Mouse (Mus musculus) left cerebral cortex, adult 18-20 months (tissue): ENCODE measurements around the gene Nsd1. TPM values are rescaled to one million over a fixed set of nuclear protein-coding genes. Genes with fewer than 3 reads are reported as not detected.
"Not testable (repeated sequence)": the region's sequence is repeated elsewhere in the genome, so short reads cannot be mapped to it uniquely, and the experiment has no call there.

ENCODE experiments used
- DNase-seq, 2 experiments: peaks; one replicate each; pipeline ENCODE4 v3.0.0; 2021 to 2022; ENCODE audit warnings: low spot score in 2 of 2, mixed read lengths in 1 of 2
- long read RNA-seq, 2 experiments: library from polyadenylated mRNA; stranded (forward); transcript quantifications; one replicate each; pipeline ENCODE4 v2.0.0; 2021
- total RNA-seq, 2 experiments: library from RNA; stranded (reverse); gene quantifications; 2 replicates each; pipeline ENCODE4 v1.2.3; 2021

The Nsd1 gene
- 100 to 1,000 TPM; 109 to 115 TPM for total RNA-seq
- long read RNA-seq, experiment 1, partial matches to known transcripts = 6 of 37 reads
- long read RNA-seq, experiment 1, other reads (novel, unspliced or antisense) = 31 of 37 reads
- long read RNA-seq, experiment 2, partial matches to known transcripts = 5 of 24 reads
- long read RNA-seq, experiment 2, other reads (novel, unspliced or antisense) = 19 of 24 reads

DNA sequence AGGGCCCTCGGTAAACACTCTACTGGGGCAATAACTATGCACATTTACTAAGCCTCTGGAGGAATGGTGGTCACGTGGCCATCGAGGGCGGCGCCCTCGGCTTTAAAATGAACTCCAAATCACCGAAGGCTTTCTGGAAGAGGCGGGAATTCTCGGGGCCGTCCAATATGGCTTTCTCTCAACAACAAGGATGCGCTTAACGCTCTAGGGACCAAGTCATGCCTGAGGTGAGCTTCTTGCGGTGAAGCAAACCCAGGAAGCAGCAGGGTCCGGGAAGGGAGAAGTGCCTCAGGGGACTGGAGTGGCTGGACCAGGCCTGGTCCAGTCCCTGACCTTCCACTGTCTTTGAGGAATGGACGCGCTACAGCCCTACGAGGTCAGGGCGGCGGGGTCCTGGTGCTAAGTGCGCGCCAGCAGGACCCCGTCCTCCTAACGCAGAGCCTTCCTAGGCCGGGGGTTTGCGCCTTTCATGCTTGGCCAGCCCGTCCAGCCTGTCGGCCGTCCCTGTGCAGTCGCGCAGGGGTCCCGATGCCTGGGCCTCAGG, at the start of gene Nsd1:
Nsd1 (plus strand) TSS at position 134 of the 544 bp plus-strand sequence.
- no peak for DNase-seq

DNA sequence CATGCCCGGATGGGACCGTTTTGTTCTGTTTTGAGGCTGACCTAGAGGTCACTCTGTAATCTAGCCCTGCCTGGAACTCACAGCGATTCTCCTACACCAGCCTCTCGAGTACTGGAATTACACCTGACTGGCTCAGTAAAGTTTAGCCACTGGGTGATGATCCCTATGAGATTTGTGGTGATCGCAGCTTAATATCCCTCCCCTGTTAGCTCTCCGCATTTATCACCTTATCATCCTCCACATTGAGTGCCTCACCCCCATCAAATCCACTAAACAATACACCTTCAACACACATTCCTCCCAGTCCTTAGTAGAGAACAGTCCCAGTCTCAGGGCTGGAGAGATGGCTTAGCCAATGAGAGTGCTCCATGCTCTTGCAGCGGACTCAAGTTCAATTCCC, 47.2 kb upstream of the Nsd1 start:
- no peak for DNase-seq

DNA sequence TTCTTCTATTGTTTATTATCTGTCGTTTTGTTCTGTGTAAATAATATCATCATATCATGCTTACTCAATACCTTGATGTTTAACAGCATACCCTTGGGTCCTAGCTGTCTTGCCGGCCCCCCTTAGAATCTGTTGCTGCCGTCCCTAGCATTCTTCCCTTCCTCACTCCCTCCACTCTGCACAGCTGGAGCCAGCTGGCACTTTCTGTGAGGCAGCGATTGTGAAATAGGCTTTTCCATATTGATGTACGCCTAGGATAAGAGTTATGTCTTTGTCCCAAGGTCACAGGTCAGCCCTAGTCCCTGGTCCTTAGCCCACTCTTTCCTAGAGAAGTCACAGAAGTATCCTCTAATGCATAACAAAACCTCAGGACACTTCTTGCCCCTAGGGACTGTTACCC, 46.0 kb upstream of the Nsd1 start:
- DNase-seq = no peak

DNA sequence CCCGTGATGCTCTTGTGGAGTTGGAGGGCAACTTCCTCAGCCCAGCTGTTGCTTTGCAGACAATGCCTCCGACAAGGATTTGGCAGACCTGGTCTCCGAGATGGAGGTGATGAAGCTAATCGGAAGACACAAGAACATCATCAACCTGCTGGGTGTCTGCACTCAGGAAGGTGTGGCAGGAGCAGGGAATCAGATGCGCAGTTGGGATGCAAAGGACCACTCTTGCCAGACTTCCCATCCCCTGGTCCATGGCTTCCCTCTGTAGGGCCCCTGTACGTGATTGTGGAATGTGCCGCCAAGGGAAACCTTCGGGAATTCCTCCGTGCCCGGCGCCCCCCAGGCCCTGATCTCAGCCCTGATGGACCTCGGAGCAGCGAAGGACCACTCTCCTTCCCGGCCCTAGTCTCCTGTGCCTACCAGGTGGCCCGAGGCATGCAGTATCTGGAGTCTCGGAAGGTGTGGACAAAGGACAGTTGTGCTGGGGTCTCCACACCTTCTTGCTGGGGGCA, 43.7 kb upstream of the Nsd1 start:
- DNase-seq = no peak

DNA sequence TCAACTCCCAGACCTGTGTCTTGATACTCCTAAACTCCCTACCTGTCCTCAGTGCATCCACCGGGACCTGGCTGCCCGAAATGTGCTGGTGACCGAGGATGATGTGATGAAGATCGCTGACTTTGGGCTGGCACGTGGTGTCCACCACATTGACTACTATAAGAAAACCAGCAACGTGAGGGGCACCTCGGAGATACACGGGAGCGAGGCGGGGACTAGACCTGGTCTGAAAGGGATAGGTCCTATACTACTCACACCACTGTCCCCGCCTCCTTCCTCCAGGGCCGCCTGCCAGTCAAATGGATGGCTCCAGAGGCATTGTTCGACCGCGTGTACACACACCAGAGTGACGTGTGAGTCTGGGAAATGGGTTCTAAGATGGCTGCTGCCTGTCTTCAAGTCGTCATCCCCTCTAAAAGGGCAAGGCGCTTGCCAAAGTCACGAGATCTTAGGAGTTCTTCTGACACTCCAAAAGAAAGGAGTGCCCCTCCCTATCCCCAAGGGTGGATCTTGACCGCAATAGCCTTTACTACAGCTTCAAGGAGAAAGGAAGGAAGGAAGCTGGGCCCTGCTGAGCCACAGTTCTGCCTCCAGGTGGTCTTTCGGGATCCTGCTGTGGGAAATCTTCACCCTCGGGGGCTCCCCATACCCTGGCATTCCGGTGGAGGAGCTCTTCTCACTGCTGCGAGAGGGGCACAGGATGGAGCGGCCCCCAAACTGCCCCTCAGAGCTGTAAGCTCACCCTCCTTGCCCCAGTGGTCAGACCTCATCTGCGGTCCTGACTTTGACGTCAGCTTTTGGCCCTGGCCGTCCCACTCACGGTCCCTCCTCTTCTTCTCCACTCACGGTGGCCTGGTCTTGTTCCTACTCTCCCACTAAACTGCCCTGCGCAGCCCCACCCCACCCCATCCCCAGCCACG, 42.5 kb upstream of the Nsd1 start:
- no peak for DNase-seq

DNA sequence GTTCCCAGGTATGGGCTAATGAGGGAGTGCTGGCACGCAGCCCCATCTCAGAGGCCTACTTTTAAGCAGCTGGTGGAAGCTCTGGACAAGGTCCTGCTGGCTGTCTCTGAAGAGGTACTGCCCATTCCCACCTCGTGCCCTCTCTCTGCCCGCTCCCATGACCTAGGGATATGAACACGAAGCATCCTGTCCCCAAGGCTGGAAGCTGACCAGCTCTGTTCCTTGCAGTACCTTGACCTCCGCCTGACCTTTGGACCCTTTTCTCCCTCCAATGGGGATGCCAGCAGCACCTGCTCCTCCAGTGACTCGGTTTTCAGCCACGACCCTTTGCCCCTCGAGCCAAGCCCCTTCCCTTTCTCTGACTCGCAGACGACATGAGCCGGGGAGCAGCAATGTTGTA, 41.8 kb upstream of the Nsd1 start:
- DNase-seq = no peak

DNA sequence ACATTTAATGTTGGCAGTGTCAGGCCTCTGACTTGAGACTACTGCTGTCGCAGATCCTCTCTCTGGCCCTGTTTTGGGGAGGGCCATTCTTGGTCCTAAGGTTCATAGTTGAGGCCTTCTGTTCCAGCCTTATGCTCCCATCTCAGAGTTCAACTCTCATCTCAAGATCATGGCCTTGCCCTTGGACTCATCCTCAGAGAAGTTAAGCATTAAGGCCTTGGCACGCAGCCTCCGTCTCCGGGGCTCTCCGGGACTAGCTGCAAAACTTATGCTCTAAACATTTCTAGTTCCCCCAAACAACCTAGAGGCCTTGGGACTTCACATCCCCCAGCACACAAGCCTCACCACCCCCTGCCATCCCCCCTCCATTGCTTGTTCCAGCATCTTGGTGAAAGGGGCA, 41.3 kb upstream of the Nsd1 start:
- DNase-seq = no peak

DNA sequence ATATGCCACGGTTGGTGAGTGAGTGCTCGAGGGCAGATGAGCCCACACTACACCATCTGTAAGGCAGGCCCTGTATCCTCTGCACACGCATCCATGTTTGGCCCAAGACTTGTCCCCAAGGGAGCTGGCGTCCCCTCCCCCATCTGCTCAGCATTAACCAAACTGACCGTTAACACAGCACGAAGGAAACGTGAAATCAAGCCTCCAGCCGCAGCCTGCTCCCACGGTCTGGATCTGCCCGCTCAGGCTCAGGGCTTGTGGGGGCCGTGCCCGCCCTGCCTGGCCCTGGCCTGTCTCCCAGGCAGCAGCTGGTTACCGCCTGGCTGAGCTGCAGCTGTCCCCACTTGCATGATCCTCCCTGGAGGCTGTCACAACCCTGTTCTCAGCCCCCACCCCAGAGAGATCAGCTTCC, 40.6 kb upstream of the Nsd1 start:
- DNase-seq = peak in 1 of 2 experiments; percentile 43

DNA sequence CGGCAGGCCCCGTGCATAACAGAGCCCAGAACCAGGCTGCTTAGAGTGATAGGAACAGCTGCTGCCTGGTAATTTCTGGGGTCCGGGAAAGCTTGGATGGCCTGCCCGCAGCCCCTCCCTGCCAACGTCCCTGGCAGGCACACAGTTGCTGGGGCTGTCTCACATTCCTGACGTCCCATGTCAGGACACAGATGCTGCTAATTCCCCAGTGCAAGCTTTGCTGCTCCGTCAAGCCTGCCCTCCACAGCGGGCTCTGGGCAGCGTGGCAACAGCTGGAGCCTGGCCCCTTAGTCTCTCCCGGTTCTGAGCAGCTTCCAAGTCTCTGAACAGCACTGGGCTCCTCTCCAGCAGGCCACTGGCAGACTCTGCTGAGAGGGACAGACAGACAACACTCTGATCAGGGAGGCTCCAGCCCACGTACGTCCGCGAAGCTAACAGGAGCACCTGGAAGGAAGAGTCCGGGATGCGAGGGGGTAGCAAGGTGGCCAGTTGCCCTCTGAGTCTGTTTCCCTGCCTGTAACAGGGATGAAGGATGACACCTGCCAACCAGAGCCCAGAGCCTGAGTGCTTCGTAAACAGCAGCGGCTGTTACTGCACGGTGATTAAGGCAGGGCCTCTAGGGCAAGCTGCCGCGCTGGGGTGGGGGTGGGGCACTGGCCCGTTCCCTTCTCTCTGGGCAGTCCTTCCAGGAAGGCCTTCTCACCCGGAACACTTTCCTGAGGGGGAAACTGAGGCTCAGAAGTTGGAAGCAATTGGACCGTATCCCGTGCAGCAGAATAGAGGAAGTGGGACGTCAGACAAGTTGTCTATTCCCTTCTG, 37.9 kb upstream of the Nsd1 start:
- DNase-seq = peak; percentile 38 to 41

DNA sequence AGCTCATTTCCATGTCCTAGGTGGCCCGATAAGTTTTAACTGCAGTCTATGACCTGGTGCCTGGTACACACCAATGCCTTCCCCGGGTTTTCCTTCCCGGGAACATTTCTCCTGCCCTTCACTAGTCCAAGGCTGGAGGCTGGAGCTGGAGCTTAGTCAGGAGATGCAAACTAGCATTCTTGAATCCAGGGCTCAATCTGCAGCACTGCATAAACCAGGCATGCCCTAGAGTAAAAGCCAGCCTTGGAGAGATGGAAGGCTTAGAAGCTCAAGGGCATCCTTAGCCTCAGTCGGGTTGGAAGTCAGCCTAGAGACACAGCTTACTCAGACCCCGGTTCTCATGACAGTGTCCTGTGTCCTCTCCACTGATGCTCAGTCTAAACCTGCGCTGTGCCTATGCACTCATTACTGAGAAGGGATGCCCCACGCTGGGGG, 37.2 kb upstream of the Nsd1 start:
- no peak for DNase-seq

DNA sequence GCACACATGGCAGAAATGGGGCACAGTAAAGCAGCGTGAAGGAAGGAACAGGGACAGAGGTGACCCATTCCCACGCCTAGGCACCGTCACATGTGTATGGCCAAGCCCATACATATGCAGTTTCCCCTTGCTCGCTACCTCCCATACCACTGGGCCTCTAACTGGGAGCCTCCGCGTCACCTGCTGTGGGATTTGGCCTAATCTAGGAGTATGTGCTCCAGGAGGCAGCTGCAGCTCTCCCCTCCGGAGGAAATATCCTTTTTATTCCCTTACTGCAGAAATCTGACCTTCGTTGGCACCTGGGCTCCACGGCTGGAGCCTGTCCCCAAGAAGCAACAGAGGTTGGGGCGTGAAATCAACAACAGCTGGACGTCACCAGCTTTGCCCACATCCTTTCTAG, 35.2 kb upstream of the Nsd1 start:
- DNase-seq = no peak

DNA sequence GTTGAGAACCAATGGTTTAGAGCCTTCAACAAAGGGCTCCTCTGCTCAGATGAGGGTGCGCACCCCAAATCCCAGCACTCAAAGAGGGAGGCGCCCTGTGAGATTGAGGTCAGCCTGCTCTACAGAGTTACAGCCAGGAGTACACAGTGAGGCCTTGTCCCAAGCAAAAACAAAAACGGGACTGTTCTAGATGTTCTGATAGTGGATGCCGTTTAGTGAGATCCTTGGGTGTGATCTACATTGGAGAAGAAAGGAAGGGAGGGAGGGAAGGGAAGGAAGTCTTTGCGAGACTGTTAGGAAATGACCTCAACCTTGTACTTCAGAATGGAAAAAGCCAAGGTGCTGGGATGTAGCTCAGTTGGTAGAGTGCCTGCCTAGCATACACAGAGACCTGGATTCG, 33.3 kb upstream of the Nsd1 start:
- DNase-seq = no peak

DNA sequence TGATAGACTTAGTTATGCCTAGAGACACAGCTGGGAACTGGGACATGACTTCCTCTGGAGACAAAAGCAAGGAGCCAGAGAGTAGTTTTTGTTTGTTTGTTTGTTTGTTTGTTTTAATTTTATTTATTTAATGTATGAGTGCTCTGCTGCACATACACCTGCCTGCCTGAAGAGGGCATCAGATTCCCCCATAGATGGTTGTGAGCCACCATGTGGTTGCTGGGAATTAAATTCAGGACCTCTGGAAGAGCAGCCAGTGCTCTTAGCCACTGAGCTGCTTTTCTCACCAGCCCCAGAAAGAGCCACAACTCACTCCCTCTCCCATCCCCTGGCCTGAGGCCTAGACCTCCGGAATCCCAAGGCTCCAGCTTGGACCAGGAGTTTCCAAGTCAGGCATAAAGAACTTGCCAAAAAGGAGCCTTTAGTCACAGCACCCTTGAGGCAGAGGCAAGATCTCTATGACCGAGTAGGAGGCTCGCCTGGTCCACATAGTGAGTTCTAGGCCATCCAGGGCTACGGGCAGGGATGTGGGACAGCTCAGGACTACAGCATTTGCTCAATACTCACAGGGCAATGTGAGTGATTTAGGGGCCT, 31.6 kb upstream of the Nsd1 start:
- no peak for DNase-seq

DNA sequence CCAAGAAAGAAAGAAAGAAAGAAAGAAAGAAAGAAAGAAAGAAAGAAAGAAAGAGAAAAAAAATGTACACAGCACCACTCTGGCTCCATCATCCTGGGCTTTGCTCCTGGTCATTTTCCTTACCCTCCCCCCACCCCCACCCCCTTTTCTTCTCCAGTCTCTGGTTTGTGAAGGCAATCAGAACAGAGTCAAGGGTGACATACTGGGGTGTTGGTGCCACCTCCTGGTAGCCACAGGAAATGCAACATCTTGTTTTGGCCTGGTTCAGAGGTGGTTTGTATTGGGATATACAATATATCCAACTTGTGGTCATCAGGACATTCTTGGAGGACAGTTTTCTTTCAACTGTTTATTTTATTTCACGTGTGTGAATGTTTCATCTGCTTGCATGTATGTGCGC, 31.0 kb upstream of the Nsd1 start:
- DNase-seq = peak; percentile 70 to 76

DNA sequence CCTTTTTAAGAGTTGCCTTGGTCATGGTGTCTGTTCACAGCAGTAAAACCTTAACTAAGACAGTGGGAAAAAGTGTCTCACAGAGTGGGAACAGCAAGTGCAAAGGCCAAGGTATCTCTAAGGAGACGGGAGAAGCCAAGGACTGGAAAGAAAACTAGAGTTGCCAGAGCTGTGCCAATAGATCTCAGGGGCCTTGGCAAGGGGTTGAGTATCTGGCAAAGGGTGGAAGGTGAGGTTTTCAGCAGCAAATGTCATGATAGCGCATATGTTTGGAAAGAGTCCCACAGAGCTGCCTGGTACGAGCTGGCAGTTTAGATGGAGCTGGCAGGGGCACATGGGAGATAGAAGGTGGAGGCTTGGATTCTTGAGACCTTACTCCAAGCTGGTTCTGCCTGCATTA, 30.0 kb upstream of the Nsd1 start:
- DNase-seq = no peak

DNA sequence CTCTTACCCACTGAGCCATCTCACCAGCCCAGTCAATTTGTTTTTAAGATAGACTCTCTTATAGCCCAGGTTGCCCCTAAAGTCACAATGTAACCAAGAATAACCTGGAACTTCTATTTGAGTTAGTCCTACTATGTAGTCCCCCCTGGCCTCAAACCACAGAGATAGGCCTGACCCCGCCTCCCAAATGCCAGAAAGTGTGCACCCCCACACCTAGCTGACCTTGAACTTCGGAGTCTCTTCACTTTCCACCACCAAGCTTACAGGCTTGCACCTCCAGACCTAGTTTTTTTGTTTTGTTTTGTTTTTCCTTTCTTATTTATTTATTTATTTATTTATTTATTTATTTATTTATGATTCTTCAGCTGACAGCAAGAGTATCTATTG, 27.8 kb upstream of the Nsd1 start:
- DNase-seq = no peak

DNA sequence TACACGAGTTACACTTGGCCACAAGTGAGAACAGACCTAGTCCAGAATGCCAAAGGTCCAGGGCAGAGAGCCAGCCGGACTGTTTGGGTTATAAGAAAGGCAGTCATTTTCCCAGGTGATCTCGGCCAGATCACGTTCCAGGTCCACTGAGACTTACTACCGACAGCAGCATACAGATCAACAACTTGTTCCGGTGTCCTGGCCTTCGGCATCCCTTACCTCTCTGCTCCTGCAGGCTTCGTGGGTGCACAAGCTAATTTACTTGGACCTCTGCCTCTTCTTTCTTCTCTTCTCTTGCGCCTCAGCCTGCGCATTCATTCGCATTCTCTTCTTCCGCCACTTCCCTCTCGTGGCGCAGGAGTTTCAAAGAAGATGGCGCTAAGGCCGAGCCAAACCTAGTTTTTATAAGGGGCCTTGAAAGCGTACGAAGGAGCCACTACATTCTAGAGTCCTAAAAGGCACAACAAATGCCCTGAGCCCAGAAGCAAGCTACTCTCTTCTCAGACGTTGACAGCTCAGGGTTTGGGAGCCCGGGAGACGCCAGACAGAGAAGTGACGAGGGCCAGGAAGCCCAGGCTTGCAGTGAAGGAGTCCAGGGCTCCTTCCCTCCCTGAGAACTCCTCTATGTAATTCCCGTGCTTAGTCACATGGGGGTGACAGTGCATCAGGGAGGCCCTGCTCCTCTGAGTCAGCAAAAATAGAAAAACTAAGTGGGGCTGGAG, 27.2 kb upstream of the Nsd1 start:
- DNase-seq = peak; percentile 54 to 68

DNA sequence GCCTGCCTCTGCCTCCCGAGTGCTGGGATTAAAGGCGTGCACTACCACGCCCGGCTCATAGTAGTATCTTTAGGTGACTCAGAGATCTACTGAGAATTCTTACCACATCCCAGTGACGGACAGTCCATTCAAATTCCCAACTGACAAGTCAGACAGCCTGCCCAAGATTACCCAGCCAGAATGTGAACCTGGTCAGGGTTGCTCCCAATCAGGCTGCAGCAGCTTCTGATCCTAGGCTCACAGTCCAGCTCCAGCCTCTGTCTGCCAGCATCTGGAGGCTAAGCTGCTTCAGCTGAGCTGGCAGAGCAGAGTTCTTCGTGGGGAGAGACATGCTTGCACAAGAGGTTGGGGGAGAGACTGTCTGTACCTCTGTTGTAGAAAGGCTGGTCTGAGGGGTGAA, 26.2 kb upstream of the Nsd1 start:
- DNase-seq = no peak

DNA sequence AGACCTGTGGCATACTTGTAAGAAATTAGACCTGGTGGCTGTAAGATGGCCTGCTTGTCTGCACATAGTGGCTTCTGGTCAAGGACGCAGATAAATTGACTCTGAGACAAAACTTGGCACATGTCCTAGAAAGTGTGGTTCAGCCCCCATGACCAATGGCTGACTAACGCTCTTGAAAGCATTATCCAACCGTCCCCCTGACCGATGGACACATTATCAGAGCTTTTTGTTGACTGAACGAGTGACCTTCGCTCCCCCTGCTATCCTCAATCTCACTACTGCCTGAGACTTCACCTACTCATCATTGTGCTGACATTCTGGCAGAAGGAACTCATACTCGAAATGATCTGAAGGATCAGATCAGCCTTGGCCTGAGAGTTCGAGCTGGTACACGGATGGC, 22.5 kb upstream of the Nsd1 start:
- not testable (repeated sequence) for DNase-seq

DNA sequence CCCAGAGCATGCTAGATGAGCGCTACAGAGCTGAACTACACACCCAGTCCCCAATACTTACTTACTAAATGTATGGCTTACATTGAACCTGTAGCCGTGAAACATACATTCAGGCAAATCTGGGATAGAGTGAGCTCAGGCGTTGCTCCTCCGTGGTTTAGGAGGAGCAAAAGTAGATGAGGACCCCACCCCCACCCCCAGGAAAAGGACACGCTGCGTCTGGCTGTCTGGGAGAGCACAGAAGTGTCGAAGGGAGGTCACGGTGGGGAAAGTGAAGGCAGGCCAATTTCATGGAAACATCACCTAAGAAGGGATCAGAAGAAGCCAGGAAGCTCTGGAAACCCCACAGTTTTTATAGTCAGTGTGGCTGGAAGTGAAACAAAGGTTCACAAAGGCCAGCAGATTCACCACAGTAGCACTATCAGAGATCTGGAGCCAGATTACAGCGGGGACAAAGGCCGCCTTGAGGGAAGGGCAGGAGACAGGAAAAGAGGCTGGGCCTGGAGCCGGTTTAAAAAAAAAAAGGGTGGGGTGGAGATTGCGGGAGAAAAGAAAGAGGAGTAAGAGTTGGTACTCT, 20.0 kb upstream of the Nsd1 start:
- DNase-seq = no peak
